Mouse (Mus musculus) lung, postnatal 36 days (tissue): ENCODE measurements around the gene Epb41l3.

ENCODE experiments used
- DNase-seq: peaks from one replicate; pipeline ENCODE4 v3.0.0; 2022; ENCODE audit warnings: mixed read lengths

Epb41l3 gene

DNA sequence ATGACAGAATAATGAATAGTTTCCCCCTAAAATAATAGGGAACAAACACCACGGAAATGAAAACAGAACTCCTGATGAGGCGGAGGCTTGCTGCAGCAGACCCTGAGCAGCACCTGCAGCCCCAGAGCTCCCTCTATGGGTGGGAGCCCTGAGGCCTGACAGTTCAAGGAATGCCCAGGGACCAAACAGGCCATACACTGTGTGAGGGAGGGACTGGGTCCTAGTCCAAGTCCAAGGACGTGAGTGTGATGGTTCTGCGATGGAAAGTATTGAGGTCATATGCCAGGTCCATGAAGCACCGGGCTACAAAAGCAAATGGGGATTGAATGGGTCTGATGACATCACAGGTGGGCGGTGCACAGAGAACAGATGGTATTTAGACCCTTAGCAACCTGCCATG lies 33.7 kb downstream of the Epb41l3 start:
- peak; percentile 7 for DNase-seq

DNA sequence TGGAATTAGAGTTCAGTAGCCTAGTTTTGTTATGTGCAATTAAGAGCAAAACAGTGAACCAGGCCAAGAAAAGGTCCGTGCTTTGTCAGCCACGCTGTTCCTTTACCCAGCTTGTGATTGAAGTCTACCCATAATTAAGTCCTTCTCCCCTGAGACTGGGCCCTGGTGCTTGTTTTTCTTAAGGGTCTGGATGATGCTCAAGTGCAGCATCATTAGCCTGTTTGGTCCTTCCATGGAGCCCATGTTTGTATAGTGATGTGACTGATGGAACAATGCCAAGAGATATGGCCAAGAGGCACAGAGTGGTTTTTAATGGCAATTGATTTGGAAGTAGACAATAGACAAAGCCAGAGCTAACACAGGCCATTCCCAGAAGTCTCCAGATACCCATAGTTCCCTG lies 36.7 kb downstream of the Epb41l3 start:
- no peak for DNase-seq

DNA sequence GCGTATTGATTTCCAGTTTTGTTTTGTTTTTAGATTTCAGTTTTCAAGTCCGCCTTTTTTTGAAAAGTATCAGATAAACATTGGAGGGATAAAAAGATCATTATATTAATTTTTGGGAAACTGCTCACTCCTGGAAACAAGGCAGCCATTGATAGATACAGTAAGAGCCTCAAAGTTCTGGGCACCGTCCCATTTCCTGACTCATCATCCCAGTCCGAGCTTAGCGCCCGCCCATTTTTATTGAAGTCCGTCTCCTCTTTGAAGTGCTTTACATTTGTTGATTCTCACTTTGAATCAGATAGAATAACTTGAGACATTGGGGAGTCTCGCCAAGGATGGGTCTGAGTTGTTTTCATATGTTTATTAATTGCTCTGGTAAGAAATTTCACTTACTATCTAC lies 43.7 kb downstream of the Epb41l3 start:
- DNase-seq: no peak

DNA sequence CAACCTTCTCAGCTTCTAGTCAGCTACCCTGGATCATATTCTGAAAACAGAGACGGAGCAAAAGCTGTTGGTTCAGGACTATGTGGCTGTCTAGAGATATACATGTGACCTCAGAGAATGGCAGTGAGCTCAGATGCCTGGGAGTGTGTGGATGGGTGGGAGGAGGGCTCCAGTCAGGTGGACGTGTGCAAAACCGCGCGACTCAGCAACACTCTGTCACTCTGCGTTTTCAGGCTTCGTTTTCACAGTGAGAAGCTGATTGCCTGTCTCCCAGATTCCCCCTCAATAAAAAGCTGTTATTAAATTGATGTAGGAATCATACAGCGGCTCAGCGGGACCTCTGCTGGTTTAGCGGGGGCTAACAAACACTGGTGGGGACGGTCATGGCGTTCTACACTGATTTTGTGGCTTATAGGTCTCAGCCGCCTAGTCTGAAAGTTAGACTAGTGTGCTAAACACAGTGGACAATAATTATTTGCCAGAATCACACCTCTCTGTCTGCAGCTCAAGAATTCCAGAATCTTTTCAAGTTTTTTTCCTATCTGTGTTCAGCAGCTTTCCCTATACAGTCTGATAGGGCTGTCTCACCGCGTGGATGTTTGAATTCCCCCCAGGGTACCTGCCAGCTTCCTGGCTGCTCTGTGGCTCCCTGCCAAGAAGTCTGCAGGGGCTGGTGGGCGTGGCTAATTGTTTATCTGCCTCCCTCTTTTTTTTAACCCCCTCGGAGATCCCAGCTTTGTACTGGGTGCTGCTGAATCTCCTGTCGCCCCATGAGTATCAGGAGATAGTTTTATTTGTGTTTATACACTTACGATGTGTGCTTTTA lies 45.3 kb downstream of the Epb41l3 start:
- peak; percentile 12 for DNase-seq

DNA sequence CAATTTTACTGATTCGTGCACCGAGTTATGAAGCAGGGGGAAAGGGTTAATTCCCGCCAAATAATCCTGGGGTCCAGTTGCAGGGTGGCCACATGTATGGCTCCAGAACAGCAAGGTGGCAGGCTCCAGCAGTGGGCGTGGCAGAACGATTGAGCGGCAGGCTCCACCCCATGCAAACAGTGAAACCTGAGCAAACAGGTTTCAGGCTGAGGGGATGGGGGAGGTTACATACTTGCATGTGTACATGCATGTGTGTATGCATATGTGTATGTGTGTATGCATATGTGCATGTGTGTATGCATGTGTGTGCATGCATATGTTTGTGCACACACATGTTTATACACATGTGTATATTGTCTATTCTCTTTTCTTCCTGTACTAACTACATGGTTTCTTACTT lies 46.9 kb downstream of the Epb41l3 start:
- DNase-seq: peak; percentile 26

DNA sequence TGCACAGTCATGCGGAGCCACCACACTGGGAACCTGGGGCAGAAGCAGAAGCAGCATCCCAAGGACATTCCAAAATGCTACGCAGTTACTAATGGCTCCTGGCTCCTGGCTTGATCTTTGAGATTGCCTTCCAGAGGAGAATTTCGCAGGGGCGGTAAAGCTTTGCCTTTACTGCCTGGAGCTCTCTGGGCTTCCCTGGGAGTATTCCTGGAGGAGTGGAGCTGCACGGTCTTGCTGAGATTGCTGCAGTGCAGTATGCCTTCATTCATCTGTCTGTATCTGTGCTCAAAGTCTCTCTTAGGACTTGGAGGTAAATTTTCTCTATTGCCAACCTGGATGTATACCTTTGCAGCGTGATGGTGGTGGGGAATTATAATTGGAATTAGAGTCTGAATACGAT lies 52.0 kb downstream of the Epb41l3 start:
- no peak for DNase-seq

DNA sequence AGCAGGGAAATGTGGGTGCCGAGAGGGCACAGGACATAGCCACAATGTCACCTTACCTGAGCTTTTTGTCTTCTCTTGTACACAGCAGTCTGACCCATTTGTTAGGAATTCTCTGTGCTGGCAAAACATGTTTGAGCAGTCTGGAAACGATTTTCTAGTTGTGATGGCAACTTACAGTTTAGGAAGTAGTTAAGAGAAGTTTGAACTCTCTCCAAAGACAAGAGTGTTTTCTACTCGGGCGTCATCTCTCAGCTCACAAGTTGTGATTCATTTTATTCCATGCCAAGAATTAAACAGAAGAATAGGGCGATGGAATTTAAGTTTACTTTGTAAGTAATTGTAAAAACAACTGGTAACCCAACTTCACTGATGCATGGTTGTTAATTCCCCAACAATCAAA lies 52.5 kb downstream of the Epb41l3 start:
- no peak for DNase-seq

DNA sequence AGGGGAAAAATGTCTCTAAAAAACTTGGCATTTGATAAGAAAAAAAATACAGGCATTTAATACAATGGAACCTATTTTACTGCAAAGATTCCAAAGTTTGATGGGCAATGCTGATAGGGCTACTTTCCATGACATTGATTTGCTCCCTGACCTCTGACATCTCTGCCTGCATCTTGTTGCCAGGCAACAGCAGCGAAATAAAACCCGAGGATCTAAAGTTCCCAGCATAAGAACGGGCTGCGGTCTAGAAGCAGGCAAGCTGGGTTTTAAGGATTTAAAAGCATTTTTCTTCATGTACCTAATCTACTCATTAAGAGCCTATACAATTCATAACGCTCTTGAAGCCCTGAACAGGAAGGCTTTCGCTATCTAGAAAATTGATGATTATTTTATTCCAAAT lies 54.0 kb downstream of the Epb41l3 start:
- no peak for DNase-seq

DNA sequence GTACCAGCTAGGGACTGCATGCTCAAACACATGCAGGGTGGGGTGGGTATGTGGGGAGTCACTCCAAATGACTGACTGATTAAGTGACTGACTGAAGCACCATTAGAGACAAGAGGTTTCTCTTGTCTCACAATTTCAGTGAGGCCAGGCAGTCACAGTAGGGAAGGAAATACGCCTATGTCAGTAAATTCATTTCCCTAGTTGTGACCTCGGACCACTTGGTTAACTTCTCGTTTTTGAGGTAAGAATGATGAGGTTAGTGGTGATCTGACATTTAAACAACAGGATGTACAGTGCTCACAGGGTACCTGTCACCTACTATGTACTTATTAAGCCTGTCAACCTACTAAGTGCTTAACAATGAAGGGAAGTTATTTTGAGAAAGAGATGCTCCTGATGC lies 67.5 kb downstream of the Epb41l3 start:
- DNase-seq: no peak

DNA sequence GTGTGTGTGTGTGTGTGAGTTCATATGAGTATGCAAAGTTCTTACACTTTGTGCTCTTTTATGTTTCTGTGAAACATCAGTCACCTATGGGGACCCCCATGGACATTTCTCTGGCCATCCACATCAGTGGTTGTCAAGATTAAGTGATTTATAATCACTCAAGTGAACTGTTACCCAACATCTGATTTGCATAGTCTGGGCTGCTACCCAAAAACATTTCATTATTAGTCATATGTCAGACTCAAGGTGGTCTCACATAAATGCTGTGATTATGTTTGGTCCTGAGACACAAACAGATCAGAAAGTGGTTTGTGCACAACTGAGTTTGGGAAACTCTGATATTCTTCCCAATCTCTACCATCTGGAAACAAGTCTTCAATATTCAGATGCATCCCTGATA lies 75.3 kb downstream of the Epb41l3 start:
- DNase-seq: no peak

DNA sequence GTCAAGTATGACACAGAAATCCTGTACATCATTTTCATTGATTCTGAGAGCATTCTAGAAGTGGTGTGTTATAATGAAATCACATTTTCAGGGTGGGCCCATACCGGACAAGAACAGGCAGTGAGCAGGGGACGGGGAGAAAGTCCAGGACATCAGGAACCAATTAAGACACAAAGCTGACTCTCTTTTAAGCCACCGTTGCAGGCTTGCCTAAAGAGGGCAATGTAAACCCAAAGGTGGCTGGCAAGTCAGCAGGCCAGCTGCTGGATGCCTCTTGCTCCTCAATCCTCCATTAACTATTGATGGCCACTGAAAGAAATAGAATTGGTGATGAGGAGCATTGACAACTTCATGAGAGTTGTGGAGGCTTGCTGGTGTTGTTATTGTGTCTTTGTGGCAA lies 75.8 kb downstream of the Epb41l3 start:
- no peak for DNase-seq

DNA sequence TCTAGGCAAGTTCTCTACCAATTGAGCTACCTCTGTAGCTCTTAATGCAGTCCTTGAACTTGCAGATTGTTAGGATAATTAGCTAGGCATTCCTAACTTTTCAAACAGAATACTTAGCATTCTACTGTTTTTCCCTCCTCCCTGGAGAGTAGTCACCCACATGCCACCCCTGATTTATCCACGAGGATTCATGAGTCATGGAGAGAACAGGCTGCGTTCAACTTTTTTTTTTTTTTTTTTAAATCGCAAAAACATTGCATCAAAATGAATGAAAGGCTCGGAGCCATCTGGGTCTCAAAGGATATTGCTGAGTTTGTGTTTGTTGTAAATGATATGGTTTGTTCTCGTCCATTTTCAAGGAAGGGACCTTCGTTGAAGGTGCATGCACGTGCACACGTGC lies 79.6 kb downstream of the Epb41l3 start:
- no peak for DNase-seq

DNA sequence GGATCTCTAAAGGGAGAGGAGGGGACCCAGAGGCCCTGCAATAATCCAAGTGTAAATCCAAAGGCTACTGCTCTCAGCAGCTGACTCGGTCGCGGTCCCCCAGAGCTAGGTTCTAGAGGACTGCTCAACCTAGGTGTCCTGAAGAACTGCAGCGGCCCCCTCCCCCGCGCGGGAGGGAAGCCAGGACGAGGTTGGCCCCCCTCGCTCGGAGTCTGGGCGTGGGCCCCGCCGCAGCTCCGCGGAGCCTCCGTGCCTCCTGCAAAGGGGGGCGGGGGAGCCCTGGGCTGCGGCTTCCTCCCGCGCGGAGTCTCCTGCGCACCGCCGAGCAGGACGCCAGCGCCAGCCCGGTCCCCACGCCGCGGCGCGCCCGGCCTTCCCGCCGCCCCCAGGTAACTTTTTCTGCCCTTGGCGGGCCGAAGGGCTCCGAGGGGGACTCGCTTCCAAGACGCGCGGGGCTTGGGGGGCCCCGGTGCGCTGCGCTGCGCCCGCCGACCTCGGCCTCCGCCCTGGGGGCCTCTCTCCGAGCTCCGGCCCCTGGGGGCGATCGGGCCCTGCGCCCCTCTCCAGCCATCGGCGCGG lies 81.1 kb downstream of the Epb41l3 start:
- peak; percentile 9 for DNase-seq

DNA sequence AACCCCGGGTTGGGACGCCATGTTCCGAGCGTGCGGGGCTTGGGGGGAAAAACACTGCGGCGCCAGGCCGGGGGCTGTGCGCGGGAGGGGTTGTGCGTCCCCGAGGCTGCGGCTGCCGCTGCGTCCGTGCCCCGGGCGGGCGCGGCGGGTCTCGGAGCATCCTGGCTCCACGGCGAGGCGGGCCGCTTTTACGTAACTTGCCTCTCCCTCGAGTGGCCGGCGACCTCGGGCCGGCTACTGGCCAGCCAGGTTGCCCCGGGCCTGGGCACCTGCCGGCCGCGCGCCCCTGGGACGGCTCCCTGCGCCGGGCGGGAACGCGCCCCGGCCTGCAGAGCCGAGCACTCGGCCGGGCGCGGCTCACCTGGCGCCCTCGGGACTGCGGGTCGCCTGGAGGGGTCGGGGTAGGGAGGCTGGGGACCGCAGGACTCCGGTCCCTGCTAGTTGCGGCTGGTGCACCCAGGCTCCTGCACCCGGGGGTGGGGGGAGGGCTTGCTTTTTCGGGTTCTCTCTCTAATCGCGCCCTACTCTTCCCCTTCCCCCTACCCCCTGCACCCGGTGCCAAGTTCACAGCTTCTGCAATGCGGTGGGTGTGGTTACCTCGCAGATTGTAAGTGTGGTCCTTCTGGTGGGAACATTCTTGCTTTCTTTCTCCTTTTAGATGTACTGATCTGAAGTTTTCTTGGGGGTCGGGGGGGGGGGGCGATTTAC lies 81.8 kb downstream of the Epb41l3 start:
- peak; percentile 7 for DNase-seq

DNA sequence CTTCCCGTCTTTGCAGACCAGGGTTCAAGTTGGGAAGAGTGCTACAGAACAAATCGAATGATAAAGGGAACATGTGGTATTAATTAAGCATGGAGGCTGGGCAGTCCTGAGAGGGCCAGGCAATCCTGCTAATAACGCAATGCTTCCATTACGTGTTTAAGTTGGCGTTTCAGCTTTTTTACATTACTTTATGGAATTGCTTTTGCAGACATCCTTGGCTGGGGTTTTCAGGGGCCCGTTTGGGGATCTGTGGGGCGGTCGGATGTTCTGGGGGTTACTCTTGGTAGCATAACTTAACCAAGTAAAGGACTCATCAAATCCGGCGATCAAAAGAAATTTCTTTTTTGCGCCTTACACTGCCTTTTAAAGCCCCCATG lies 82.3 kb downstream of the Epb41l3 start:
- no peak for DNase-seq

DNA sequence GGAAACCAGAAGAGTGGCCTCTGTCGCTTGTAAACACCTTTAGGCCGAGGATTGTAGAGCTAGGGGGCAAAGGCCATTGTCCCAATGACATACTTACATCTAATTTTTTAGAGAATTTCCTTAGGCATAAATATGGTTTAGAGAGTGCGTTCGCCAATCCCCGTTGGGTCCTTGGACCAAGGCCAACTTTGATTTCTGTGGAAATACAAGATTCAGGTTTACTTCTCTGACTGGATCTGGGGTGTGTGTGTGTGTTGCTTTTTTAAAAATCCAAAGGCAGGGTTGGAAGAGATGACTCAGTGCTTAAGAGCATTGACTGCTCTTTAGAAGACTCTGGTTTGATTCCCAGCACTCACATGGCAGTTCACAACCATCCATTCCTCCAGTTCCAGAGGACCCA lies 83.2 kb downstream of the Epb41l3 start:
- no peak for DNase-seq

DNA sequence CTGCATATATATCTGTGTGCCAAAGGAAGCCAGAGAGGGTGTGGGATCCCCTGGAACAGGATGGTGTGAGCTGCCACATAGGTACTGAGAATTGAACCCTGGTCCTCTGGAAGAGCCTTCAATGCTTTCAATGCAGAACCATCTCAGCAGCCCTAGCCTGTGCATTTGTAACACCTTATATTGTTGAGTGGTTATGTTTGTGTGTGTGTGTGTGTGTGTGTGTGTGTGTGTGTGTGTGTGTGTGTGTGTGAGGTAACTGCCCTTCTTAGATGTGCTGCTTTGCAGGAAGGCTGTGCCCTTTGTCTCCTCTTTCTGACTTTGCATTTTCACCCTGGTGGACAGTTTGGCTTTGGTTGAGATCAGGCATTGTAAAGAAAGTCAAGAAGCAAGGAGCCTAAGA lies 87.2 kb downstream of the Epb41l3 start:
- DNase-seq: no peak

DNA sequence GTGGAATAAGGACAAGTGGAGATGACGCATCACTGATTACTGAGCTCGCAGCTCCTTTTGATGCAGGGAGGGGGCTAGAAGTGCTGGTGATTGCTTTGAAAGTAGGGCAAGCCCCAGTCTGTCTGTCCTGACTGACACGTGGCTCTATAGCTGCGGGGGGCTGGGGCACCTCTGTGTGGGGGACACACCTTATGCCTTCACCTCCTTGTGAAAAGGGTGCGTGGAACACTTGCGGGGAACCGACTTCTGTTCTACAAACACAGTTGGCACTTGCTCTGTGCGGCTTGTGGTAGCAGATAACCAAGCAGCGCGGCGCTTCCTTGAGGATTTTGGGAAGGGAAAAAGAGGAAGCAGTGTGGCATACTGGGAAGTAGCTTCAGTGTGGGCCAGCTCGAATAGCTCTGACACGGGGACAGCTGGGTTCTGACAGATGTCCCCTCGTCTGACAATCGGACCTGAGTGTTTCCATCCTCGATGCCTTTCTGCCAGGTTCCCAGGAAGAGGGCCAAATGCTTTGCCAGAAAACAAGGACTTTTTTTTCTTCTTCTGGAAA lies 101.5 kb downstream of the Epb41l3 start:
- no peak for DNase-seq

DNA sequence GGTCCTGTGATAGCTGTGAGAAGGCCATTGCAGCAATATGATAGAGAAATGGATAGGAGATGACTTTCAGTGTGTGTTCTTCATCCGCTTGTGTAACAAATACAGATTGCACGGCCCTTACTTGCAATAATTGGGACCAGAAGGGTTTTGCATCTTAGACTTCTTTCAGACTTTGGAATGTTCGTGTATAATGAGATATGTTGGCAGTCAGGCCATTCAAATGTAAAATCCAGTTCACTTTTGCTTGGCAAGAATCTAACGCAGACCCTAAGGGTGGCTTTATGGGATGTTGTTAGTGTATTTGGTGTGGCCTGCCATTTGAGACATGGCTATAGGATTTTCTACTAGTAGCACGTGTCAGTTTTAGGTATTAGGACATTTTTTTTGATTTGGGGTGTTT lies 102.5 kb downstream of the Epb41l3 start:
- DNase-seq: no peak

DNA sequence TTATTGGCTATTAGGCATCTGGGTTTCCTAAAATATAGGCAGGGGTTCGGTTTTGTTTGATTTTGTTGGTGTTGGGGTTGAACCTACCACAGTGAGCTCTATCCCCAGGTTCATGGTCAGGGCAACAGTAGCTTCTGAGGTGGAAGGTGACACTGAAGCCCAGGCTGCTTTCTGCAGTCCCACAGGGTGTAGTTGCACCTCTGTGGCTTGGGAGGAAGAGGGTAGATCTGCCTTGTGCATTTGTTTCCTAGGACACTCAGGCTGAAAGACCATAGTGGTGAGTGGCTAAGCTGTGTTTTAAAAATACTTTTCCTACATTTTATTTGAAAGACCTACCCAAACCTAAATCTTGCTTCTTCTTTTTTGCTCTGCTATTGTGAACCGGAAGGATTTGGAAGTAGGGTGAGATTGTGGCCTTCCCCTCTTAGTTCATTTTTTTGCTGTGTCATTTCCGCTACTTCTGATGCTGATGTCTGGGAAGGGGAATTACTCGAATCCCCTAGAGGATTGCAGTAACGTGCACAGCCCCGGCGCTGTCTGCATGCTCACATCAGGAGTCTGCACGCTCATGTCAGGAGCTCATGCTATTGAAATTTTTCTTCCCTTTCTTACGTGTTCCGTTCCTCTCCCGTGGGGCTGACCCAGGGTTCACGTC lies 105.5 kb downstream of the Epb41l3 start:
- DNase-seq: peak; percentile 15

DNA sequence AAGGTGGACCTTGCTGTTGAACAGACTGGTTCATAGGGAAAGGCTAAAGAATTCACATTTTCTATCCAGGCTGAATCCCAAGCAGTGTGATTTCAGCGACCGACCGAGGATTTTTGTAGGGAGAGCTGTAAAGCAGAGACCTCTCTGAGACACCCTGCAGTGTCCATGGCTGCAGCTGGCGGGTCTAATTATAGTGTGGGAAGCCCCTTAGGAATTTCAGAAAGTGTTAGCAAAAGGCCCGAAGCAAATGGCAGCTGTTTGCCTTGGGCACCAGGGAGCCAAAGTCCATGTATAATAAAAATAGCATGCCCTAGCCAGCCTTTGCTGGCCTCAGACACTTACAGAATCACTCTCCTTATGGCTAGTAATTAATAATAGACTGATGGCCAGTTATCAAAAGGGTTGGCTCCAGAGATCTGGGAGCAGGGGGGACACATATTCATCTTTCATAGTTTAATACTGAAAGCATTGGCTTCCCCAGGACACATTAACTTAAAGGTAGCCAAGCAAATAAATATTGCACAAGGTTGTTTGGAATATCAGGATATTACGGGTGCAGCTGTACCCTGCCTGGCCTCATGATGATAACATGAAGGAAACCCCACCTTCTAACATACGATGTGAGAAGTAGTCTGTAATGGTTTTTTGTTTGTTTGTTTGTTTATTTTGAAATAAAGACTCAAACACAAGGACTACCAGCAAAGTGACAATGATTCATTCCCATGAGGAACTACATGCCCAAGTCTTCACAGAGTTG lies 106.3 kb downstream of the Epb41l3 start:
- DNase-seq: no peak

DNA sequence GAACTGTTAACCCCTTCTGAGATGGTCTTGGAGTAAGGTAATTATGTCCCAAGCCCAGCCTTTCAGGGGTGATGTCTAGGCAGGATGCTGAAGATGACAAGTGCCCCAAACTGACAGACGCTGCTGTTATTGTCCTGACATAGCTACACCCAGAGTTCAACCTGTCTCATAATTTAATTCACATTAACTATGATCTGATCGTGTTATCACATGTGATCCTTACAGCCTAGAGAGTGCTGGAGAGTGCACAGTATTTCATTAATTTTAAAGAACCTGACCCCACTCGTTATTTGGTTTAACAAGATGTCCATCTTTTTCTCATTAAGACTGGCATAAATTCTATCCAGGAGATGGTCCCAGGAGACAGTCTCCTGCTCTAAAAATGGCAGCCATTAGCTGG lies 112.3 kb downstream of the Epb41l3 start:
- no peak for DNase-seq
